Mouse (Mus musculus) forebrain, postnatal 0 days (tissue): Measurements from ENCODE around the gene Hace1. TPM values are rescaled to one million over a fixed set of nuclear protein-coding genes. Genes with fewer than 3 reads are reported as not detected.

Experiments
- ATAC-seq: fragments of 200-750 bp; cut with Nextera tagmentation; 2 replicates; pipeline ENCODE4 v1.8.0; 2017; ENCODE audit warnings: mild to moderate bottlenecking, moderate library complexity
- DNase-seq: peaks from one replicate; pipeline ENCODE4 v3.0.0-alpha.2; 2015
- H3K27ac ChIP-seq: fragments of 300-500 bp; sonication (generic); 2 replicates; pipeline ENCODE4 v1.5.1; 2014; ENCODE audit warnings: low read depth, mild to moderate bottlenecking, antibody characterized with exemption, low read length, moderate library complexity, mixed read lengths
- H3K27me3 ChIP-seq: fragments of 300-500 bp; sonication (generic); 2 replicates; pipeline ENCODE4 v1.6.1; 2014; ENCODE audit warnings: mild to moderate bottlenecking, low read length, mixed read lengths; ENCODE audit not compliant: insufficient read depth
- H3K36me3 ChIP-seq: fragments of 300-500 bp; sonication (generic); 2 replicates; pipeline ENCODE4 v1.6.1; 2014; ENCODE audit warnings: mild to moderate bottlenecking, moderate library complexity; ENCODE audit not compliant: insufficient read depth
- H3K4me1 ChIP-seq: fragments of 300-500 bp; sonication (generic); 2 replicates; pipeline ENCODE4 v1.6.1; 2014; ENCODE audit warnings: antibody characterized with exemption; ENCODE audit not compliant: insufficient read depth
- H3K4me2 ChIP-seq: fragments of 300-500 bp; sonication (generic); 2 replicates; pipeline ENCODE4 v1.6.1; 2014; ENCODE audit warnings: low read depth, mild to moderate bottlenecking, moderate library complexity
- H3K4me3 ChIP-seq: fragments of 300-500 bp; sonication (generic); 2 replicates; pipeline ENCODE4 v1.5.1; 2014; ENCODE audit warnings: low read depth, low read length, mixed read lengths
- H3K9ac ChIP-seq: fragments of 300-500 bp; sonication (generic); 2 replicates; pipeline ENCODE4 v1.6.1; 2014; ENCODE audit warnings: mild to moderate bottlenecking
- H3K9me3 ChIP-seq: fragments of 300-500 bp; sonication (generic); 2 replicates; pipeline ENCODE4 v1.6.1; 2016; ENCODE audit warnings: low read length
- CTCF ChIP-seq: sonication (generic); IDR thresholded peaks from 2 replicates; pipeline ENCODE4 v1.5.1; 2016; ENCODE audit warnings: antibody characterized with exemption, control low read depth, low read depth
- WGBS: fragments of 180-500 bp; shearing (Covaris S2); extraction: QIAGEN DNeasy Blood & Tissue Kit; methylation state at CpG from one replicate; pipeline ENCODE4 v1.1.7; 2014; 5-methylcytosine and 5-hydroxymethylcytosine counted together
- microRNA-seq, 2 experiments: library from miRNA; unstranded; fragments of <30 nt; microRNA quantifications; one replicate each; pipeline ENCODE4; 2016
- polyA plus RNA-seq: library from polyadenylated mRNA; unstranded; fragments of >200 nt; fragmentation: Nextera tagmentation; extraction: Ambion mirVana; gene quantifications from 2 replicates; pipeline ENCODE4 v1.2.1, GENCODE M21; 2015
- total RNA-seq: library from RNA; depleted of rRNA; stranded (reverse); fragments of >200 nt; gene quantifications from 2 replicates; pipeline ENCODE4 v1.2.3, GENCODE M21; 2014; rRNA removed

The Hace1 gene
- total and polyA plus RNA-seq, 2 experiments from 2014 or later: 7.8 to 28.1 TPM

GRCm38 (mm10) chr10:45695522-45695921, 117.9 kb downstream of the Hace1 start:
- Histone ChIP-seq H3K4me3 (no peak overlapping the region), H3K27ac (no peak overlapping the region), H3K9me3 (no peaks in the 10 kb centered on the region), H3K36me3 (no peaks in the 10 kb centered on the region), H3K4me1 (no peaks in the 10 kb centered on the region), H3K9ac (no peak overlapping the region), H3K4me2 (no peak overlapping the region), H3K27me3 (no peaks in the 10 kb centered on the region)
- 95% methylated on average over 1 of the region's 1 CpGs for WGBS
- ATAC-seq: no peak
- TF ChIP-seq CTCF: no peak
- no peak for DNase-seq

- WGBS: 79% methylated on average over 3 of the region's 3 CpGs
- no peak for ATAC-seq
- no peaks in the 10 kb centered on the region for H3K9me3 ChIP-seq
- no peak overlapping the region for H3K27ac ChIP-seq
- H3K27me3 ChIP-seq: no peaks in the 10 kb centered on the region
- H3K36me3 ChIP-seq: peaks cover 4% of the 10 kb centered on the region; the same call in 1 of the 2 replicates
- H3K4me2 ChIP-seq: no peak overlapping the region
- no peak for DNase-seq
- H3K4me3 ChIP-seq: no peak overlapping the region
- no peaks in the 10 kb centered on the region for H3K4me1 ChIP-seq
- no peak for TF ChIP-seq CTCF
- no peak overlapping the region for H3K9ac ChIP-seq
Measured at GRCm38 (mm10) chr10:45698930-45699329, 121.3 kb downstream of the Hace1 start.

GRCm38 (mm10) chr10:45706849-45707248, 129.2 kb downstream of the Hace1 start:
- Histone ChIP-seq H3K27me3 (no peaks in the 10 kb centered on the region), H3K9me3 (no peaks in the 10 kb centered on the region), H3K9ac (no peak overlapping the region), H3K36me3 (no peaks in the 10 kb centered on the region), H3K4me2 (no peak overlapping the region), H3K4me1 (no peaks in the 10 kb centered on the region), H3K4me3 (no peak overlapping the region), H3K27ac (no peak overlapping the region)
- WGBS: 73% methylated on average over 2 of the region's 2 CpGs
- no peak for TF ChIP-seq CTCF
- no peak for DNase-seq
- no peak for ATAC-seq

- no peaks in the 10 kb centered on the region for H3K4me1 ChIP-seq
- no peak for DNase-seq
- no peak for TF ChIP-seq CTCF
- no peaks in the 10 kb centered on the region for H3K9me3 ChIP-seq
- no peak overlapping the region for H3K4me2 ChIP-seq
- WGBS: 74% methylated on average over 3 of the region's 3 CpGs
- H3K9ac ChIP-seq: no peak overlapping the region
- no peak overlapping the region for H3K4me3 ChIP-seq
- H3K27me3 ChIP-seq: no peaks in the 10 kb centered on the region
- no peaks in the 10 kb centered on the region for H3K36me3 ChIP-seq
- no peak overlapping the region for H3K27ac ChIP-seq
- ATAC-seq: no peak
Measured at GRCm38 (mm10) chr10:45710848-45711247, 133.2 kb downstream of the Hace1 start.

DNA sequence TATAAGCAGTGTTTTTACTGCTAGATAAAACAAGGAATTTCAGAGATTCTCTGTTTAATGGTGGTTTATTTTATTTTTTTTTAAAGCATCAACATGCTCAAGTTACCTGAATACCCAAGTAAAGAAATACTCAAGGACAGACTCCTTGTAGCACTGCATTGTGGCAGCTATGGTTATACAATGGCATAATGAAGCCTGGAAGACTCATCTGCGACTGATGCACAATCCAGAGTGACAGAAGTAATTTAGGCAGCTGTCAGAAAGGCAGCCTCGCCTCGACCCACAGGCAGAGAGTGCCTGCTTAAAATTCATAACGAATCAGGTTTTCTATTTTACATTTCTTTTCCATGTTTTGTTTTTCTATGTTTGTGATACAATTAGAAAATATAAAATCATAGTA, 133.7 kb downstream of the Hace1 start:
- TF ChIP-seq CTCF: no peak
- WGBS: 43% methylated on average over 4 of the region's 4 CpGs
- ATAC-seq (no peak), DNase-seq (no peak)
- Histone ChIP-seq H3K4me3 (no peak overlapping the region), H3K36me3 (no peaks in the 10 kb centered on the region), H3K27ac (no peak overlapping the region), H3K4me1 (no peaks in the 10 kb centered on the region), H3K27me3 (no peaks in the 10 kb centered on the region), H3K9me3 (no peaks in the 10 kb centered on the region), H3K9ac (no peak overlapping the region), H3K4me2 (no peak overlapping the region)

Small RNA genes lying within 50 kb of the gene (microRNA-seq; reads per million reads assigned to microRNA genes)
- gene Gm27731: 0 reads per million in 2 experiments

Other genes starting within 250 kb of the Hace1 start
- gene Bves, start 242.1 kb upstream of the Hace1 start, total RNA-seq: 0.62 and 1.1 TPM in 2 replicates
- 0.34 and 0.52 TPM in 2 replicates for gene Bves, start 242.1 kb upstream of the Hace1 start, polyA plus RNA-seq
- gene Lin28b, start 91.4 kb upstream of the Hace1 start, total RNA-seq: 5.7 and 9.0 TPM in 2 replicates
- 1.2 and 2.2 TPM in 2 replicates for gene Lin28b, start 91.4 kb upstream of the Hace1 start, polyA plus RNA-seq